Comparison of ENCODE assay signal across 19 mouse cellular contexts in the genomic region with DNA sequence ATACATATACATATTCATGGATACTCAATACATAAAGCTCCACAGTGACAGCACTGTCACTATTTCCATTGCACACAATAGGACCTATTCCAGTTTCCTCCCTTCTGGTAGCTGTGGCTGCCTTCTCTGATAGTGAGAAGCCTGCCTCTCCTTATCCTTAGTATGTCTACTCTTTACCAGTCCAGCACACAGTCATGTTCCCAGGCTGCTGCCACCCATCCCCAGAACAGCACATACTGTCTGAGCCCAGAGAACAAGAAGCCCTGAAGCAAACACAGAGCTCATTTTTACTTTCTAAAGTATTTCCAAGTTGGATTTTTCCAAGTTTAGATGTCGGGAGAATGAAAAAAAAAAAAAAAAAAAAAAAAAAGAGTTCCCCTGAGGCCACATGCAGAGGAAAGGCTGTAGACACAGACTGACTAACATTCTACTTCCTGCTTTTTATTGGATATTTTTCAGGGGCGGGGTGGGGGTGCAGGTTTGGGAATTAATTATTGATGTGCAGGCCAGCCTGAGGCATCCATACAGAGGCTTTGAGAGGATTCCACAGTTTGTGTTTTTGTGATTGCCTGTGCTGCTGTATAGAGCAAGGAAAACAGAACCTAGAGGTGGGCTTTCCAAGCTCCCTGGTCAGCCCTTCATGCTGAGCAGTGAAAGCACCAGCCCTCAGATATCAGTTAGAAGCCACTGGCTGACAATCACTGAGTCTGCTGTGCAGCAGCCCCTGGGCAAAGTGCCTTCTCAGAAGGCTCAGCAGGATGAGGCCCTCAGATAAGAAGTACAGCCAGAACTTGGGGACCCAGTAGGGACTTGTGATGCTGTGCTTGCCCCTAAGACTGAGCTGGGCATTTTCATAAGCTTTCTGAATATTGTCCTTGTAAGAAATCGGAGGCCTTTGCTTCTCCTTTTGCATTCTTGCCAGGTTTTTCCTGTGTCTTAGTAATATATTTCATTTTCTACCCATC. TPM values are rescaled to one million over a fixed set of nuclear protein-coding genes. Genes with fewer than 3 reads are reported as not detected.
A peak's percentile ranks its signal among the peaks of the same experiment; 100 is the strongest.
DNase-seq lines count a peak whose midpoint lies in the region; ATAC-seq and TF ChIP-seq lines count a peak whose summit lies in the region.
"Had no signal": no experiment of that assay in that cellular context is flagged by ENCODE, and none has a peak within 500 bp of the region (broad histone marks: within the 10 kb centered on the region; RNA-seq: fewer than 3 reads in every experiment).

No protein-coding gene starts in this region.

- no peak for TF ChIP-seq CTCF in kidney, adult 2 months (conservative IDR thresholded peaks at IDR 0.05; ENCODE audit: insufficient read depth, insufficient read length, low read depth, low read length)
- no peak for TF ChIP-seq CTCF in liver, embryonic 14.5 days (IDR thresholded peaks at IDR 0.05; ENCODE audit: low read depth)

- H3K27me3 ChIP-seq in kidney, adult 2 months (replicated peaks; ENCODE audit: control insufficient read depth, insufficient read depth, low read length) = no peaks in the 10 kb centered on the region
- H3K27me3 ChIP-seq in kidney, embryonic 16.5 days (ENCODE audit: insufficient read depth, low read length) = no peaks in the 10 kb centered on the region
- H3K27me3 ChIP-seq in liver, embryonic 14.5 days (ENCODE audit: control insufficient read depth, insufficient read depth, low read length) = no peaks in the 10 kb centered on the region
- H3K27me3 ChIP-seq: embryonic facial prominence, embryonic 15.5 days; heart, embryonic 15.5 days; limb, embryonic 12.5 days; neural tube, embryonic 15.5 days had no signal

- H3K27ac ChIP-seq in kidney, adult 2 months (ENCODE audit: insufficient read depth, low read depth, low read length) = peak overlapping the region; percentile 82
- no peak overlapping the region for H3K27ac ChIP-seq in kidney, embryonic 16.5 days (ENCODE audit: low read length)
- H3K27ac ChIP-seq in liver, embryonic 14.5 days = no peak overlapping the region
- H3K27ac ChIP-seq: embryonic facial prominence, embryonic 15.5 days; heart, embryonic 15.5 days; limb, embryonic 12.5 days; neural tube, embryonic 15.5 days had no signal

- no peak for TF ChIP-seq EP300 in liver, embryonic 14.5 days (IDR thresholded peaks at IDR 0.05; ENCODE audit: low read depth)

- peak; percentile 38 for DNase-seq in kidney, adult 2 months
- DNase-seq in adipocyte (ENCODE audit: low spot score) = peak; percentile 30
- DNase-seq in heart, postnatal 36 days = peak; percentile 11 to 39
- DNase-seq in liver, embryonic 14.5 days (ENCODE audit: low read depth in 3 of 3, low spot score in 3 of 3) = no peak
- no peak for DNase-seq in urinary bladder, postnatal 14 days (ENCODE audit: low spot score)
- DNase-seq in thymus, postnatal 4 days = no peak
- DNase-seq: cerebellum, postnatal 36 days; right cerebral cortex, postnatal 14 days had no signal

- H3K4me3 ChIP-seq in kidney, adult 2 months (ENCODE audit: insufficient read depth, low read depth, low read length) = no peak overlapping the region
- H3K4me3 ChIP-seq in kidney, embryonic 16.5 days (ENCODE audit: low read length) = no peak overlapping the region
- no peak overlapping the region for H3K4me3 ChIP-seq in liver, embryonic 14.5 days (ENCODE audit: insufficient read depth in 1 of 2, low read depth in 2 of 2, low read length in 2 of 2)
- H3K4me3 ChIP-seq: embryonic facial prominence, embryonic 15.5 days; heart, embryonic 15.5 days; limb, embryonic 12.5 days; neural tube, embryonic 15.5 days had no signal

- intact Hi-C loops in heart, postnatal 36 days (cut with DNase I) = no loop called here

- 53% methylated on average over 3 of the region's 3 CpGs for WGBS in kidney, adult 2 months
- 59% methylated on average over 3 of the region's 3 CpGs for WGBS in kidney, embryonic 16.5 days
- 35% methylated on average over 3 of the region's 3 CpGs for WGBS in liver, embryonic 14.5 days (ENCODE audit: insufficient replicate concordance)

- no peaks in the 10 kb centered on the region for H3K4me1 ChIP-seq in kidney, adult 2 months (ENCODE audit: control insufficient read depth, insufficient read depth, low read length)
- no peaks in the 10 kb centered on the region for H3K4me1 ChIP-seq in kidney, embryonic 16.5 days (ENCODE audit: insufficient read depth, low read length)
- 0 out of 4 replicates have a peak, but pooled peaks cover 0 to 2% of the 10 kb centered on the region in 2 experiments for H3K4me1 ChIP-seq in liver, embryonic 14.5 days (replicated peaks; ENCODE audit: control insufficient read depth in 2 of 2, insufficient read depth in 2 of 2, low read length in 1 of 2)
- H3K4me1 ChIP-seq: embryonic facial prominence, embryonic 15.5 days; heart, embryonic 15.5 days; neural tube, embryonic 15.5 days had no signal

- no peaks in the 10 kb centered on the region for H3K36me3 ChIP-seq in kidney, adult 2 months (ENCODE audit: control insufficient read depth, insufficient read depth, low read length)
- H3K36me3 ChIP-seq in kidney, embryonic 16.5 days (ENCODE audit: insufficient read depth, low read length) = no peaks in the 10 kb centered on the region
- no peaks in the 10 kb centered on the region for H3K36me3 ChIP-seq in liver, embryonic 14.5 days (replicated peaks; ENCODE audit: control insufficient read depth, insufficient read depth, low read depth)
- H3K36me3 ChIP-seq: embryonic facial prominence, embryonic 15.5 days; heart, embryonic 15.5 days; limb, embryonic 12.5 days; neural tube, embryonic 15.5 days had no signal

- no peak for TF ChIP-seq POLR2A in kidney, adult 2 months (IDR thresholded peaks at IDR 0.05; ENCODE audit: low read depth, low read length)

- H3K4me2 ChIP-seq in kidney, embryonic 16.5 days (replicated peaks; ENCODE audit: low read depth, low read length) = no peak overlapping the region
- no peak overlapping the region for H3K4me2 ChIP-seq in liver, embryonic 14.5 days (ENCODE audit: low read depth)
- H3K4me2 ChIP-seq: embryonic facial prominence, embryonic 15.5 days; heart, embryonic 15.5 days; limb, embryonic 12.5 days; neural tube, embryonic 15.5 days had no signal

- ATAC-seq in kidney, embryonic 16.5 days (ENCODE audit: low FRiP score, low TSS enrichment) = no peak
- ATAC-seq in liver, embryonic 14.5 days (ENCODE audit: insufficient read depth) = peak; percentile 37; the same call in 1 of the 2 replicates
- ATAC-seq: activated CD4-positive, CD25-positive, alpha-beta regulatory T cell, adult 4 months; forebrain, embryonic 16.5 days had no signal

- no peak overlapping the region for H3K9ac ChIP-seq in kidney, embryonic 16.5 days (replicated peaks; ENCODE audit: low read length)
- no peak overlapping the region for H3K9ac ChIP-seq in liver, embryonic 14.5 days (replicated peaks)
- H3K9ac ChIP-seq: embryonic facial prominence, embryonic 15.5 days; heart, embryonic 15.5 days; limb, embryonic 12.5 days; neural tube, embryonic 15.5 days had no signal

- no peaks in the 10 kb centered on the region for H3K9me3 ChIP-seq in kidney, embryonic 16.5 days (ENCODE audit: low read length)
- no peaks in the 10 kb centered on the region for H3K9me3 ChIP-seq in liver, embryonic 14.5 days (ENCODE audit: control insufficient read depth, low read length)
- H3K9me3 ChIP-seq: embryonic facial prominence, embryonic 15.5 days; heart, embryonic 15.5 days; limb, embryonic 12.5 days; neural tube, embryonic 15.5 days had no signal

RNA-seq across cellular contexts. Expression of a gene that starts 4.1 kb away (rescaled TPM):
- not detected in 2 replicates for polyA plus RNA-seq in kidney, adult 2 months (2012; rRNA removed)
- polyA plus RNA-seq in kidney, embryonic 16.5 days (2015; fragmentation: Nextera tagmentation; extraction: Ambion mirVana) = not detected in 2 replicates
- total RNA-seq in heart, postnatal 36 days (2021) = not detected
- polyA plus RNA-seq in liver, embryonic 14.5 days (2012; rRNA removed) = not detected in 2 replicates
- not detected in 2 replicates for polyA plus RNA-seq in liver, embryonic 14.5 days (2014; fragmentation: Nextera tagmentation; extraction: Ambion mirVana)
- total RNA-seq: layer of hippocampus, postnatal 14 days; midbrain, postnatal 0 days had no signal
- polyA plus RNA-seq: activated CD4-positive, CD25-positive, alpha-beta regulatory T cell, adult 4 months; forebrain, embryonic 16.5 days; heart, embryonic 15.5 days; intestine, embryonic 14.5 days; limb, embryonic 12.5 days; midbrain, postnatal 0 days; neural tube, embryonic 15.5 days; stomach, embryonic 14.5 days had no signal

RNA-seq across cellular contexts. Expression of a gene that starts 20.3 kb away (rescaled TPM):
- polyA plus RNA-seq in kidney, adult 2 months (2012; rRNA removed) = 4.5 and 4.6 TPM in 2 replicates
- 7.3 and 7.6 TPM in 2 replicates for polyA plus RNA-seq in kidney, embryonic 16.5 days (2015; fragmentation: Nextera tagmentation; extraction: Ambion mirVana)
- total RNA-seq in heart, postnatal 36 days (2021) = 1 to 10 TPM; 6.5 to 6.9 TPM
- polyA plus RNA-seq in liver, embryonic 14.5 days (2012; rRNA removed) = 0.38 and 0.45 TPM in 2 replicates
- polyA plus RNA-seq in liver, embryonic 14.5 days (2014; fragmentation: Nextera tagmentation; extraction: Ambion mirVana) = 1.1 and 1.6 TPM in 2 replicates
- polyA plus RNA-seq: activated CD4-positive, CD25-positive, alpha-beta regulatory T cell, adult 4 months had no signal

RNA-seq across cellular contexts. Expression of a gene that starts 45.2 kb away (rescaled TPM):
- polyA plus RNA-seq in kidney, adult 2 months (2012; rRNA removed) = not detected in 2 replicates
- not detected in 2 replicates for polyA plus RNA-seq in kidney, embryonic 16.5 days (2015; fragmentation: Nextera tagmentation; extraction: Ambion mirVana)
- total RNA-seq in heart, postnatal 36 days (2021) = not detected
- polyA plus RNA-seq in liver, embryonic 14.5 days (2012; rRNA removed) = not detected in 2 replicates
- not detected in 2 replicates for polyA plus RNA-seq in liver, embryonic 14.5 days (2014; fragmentation: Nextera tagmentation; extraction: Ambion mirVana)
- total RNA-seq: midbrain, postnatal 0 days had no signal
- polyA plus RNA-seq: activated CD4-positive, CD25-positive, alpha-beta regulatory T cell, adult 4 months; heart, embryonic 15.5 days; intestine, embryonic 14.5 days; limb, embryonic 12.5 days; stomach, embryonic 14.5 days had no signal

RNA-seq across cellular contexts. Expression of a gene that starts 47.8 kb away (rescaled TPM):
- 18.5 and 20.0 TPM in 2 replicates for polyA plus RNA-seq in kidney, adult 2 months (2012; rRNA removed)
- polyA plus RNA-seq in kidney, embryonic 16.5 days (2015; fragmentation: Nextera tagmentation; extraction: Ambion mirVana) = 15.5 and 19.4 TPM in 2 replicates
- 10 to 100 TPM; 25.7 to 27.1 TPM for total RNA-seq in heart, postnatal 36 days (2021)
- 6.9 and 8.7 TPM in 2 replicates for polyA plus RNA-seq in liver, embryonic 14.5 days (2012; rRNA removed)
- 7.8 and 8.3 TPM in 2 replicates for polyA plus RNA-seq in liver, embryonic 14.5 days (2014; fragmentation: Nextera tagmentation; extraction: Ambion mirVana)

Comparison
In these comparisons a context has a peak if more than half of its experiments do, and no peak if none do; other contexts are left out.
1. DNase-seq: peak in kidney, adult 2 months (single experiment), adipocyte (single experiment) and heart, postnatal 36 days (2 of 2); none in liver, embryonic 14.5 days (0 of 3), urinary bladder, postnatal 14 days (single experiment) and thymus, postnatal 4 days (single experiment).